Mouse (Mus musculus) cerebellum, postnatal 25 days (tissue): ENCODE results near the gene Myb.
A peak's percentile ranks its signal among the peaks of the same experiment; 100 is the strongest.

Experiments used
- DNase-seq, 2 experiments: peaks; one replicate each; pipeline ENCODE4 v3.0.0; 2021; ENCODE audit warnings: mixed read lengths in 2 of 2

Gene Myb

GRCm38 (mm10) chr10:21160537-21161358 lies at the start of gene Myb:
TSS of gene Myb (minus strand) at chr10:21160984.
- DNase-seq: peak; percentile 69 to 78

GRCm38 (mm10) chr10:21207378-21207777 lies 46.6 kb upstream of the Myb start:
- no peak for DNase-seq

- DNase-seq: no peak
These were observed 45.4 kb upstream of the Myb start for GRCm38 (mm10) chr10:21206232-21206631.

DNA sequence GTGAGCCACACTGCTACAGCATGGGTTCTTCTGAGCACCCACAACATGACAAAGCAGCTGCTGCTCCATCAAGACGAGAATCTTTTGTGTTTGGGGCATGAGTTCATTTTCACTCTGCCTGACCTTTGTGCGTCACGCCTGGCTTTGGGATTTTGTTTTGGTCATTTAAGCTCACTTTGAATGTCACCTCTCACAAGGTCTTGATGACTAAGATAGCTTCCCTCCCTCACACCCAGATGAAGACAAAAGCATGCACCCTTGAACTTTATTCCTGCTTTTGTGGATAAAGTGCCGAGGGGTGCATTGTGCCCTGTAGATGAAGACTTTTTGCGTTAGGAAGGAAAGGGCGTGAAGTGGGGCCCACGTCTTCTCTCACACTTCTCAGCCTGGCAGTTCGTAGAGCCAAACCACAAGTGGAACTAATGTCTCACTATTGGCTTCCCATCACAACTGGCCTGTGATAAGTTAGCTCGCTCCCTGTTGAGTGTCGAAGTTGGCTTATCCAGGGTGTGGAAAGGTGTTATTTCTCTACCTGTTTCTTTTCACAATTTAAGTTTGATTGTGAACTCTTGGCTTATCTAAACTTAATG lies 43.8 kb upstream of the Myb start:
- no peak for DNase-seq

- no peak for DNase-seq
These were observed 43.1 kb upstream of the Myb start for GRCm38 (mm10) chr10:21203886-21204285.

DNA sequence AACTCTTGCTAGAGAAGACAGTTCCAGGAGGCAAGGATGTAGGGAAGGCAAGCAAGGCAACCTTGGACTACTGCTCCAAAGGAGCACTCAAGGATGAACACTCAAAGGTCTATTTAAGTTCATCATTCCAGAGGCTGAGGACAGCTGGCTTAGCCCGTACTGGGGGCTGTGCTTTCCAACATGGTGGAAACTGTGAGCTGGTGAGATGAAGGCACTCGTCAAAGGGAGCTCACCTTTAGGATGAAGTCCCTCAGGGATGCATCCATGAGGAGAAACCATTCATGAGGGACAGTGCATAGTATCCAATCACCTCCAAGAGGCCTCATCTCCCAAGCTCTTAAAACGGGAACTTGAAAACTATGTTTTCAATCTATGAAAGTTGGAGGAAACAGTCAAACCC lies 42.7 kb upstream of the Myb start:
- no peak for DNase-seq

DNA sequence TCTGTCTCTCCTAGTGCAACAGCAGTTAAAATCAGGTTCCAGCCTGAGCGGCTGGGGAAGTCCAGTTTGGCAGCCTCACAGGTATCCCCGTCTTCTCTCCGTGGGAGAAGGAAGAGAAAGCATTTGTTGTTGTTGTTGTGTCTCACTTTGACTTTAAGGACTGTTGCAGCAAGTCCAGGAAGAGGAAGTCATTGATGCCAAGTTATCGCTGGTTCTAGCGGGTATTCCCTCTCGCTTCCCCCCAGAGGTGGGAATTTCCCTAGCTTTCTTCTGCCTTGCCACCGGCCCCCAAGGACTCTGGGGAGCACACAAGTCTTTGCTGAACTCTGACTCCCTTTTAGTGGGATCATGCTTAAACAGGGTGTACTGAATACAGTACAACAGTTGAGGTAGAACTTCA lies 40.0 kb upstream of the Myb start:
- no peak for DNase-seq

- DNase-seq: no peak
These were observed 39.5 kb upstream of the Myb start for GRCm38 (mm10) chr10:21200322-21200721.

DNA sequence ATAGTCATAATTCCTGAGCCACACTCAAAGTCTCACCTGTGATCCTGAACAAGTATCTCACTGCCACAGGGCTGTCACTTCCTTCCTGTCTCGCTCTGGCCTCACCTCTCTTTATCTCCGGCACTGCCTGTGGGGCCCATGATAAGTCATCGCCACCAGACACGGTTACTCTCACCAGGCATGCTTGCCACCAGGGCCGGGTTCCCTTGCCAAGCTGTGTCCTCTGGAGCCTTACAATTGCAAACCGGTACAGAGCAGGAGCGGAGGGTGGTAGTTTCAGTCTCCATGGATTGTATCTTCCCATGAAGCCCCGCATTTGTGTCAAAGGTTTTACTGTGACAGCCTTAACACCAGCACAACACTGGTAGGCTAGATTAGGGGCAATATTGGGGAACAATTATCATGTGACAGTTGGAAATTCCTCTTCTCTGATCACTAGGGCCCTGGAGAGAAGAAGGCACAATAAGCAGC lies 35.9 kb upstream of the Myb start:
- DNase-seq: no peak

GRCm38 (mm10) chr10:21195597-21195996 lies 34.8 kb upstream of the Myb start:
- DNase-seq: no peak

- DNase-seq: no peak
These were observed 33.2 kb upstream of the Myb start for GRCm38 (mm10) chr10:21193935-21194505.

- DNase-seq: no peak
These were observed 32.5 kb upstream of the Myb start for GRCm38 (mm10) chr10:21193088-21193934.

DNA sequence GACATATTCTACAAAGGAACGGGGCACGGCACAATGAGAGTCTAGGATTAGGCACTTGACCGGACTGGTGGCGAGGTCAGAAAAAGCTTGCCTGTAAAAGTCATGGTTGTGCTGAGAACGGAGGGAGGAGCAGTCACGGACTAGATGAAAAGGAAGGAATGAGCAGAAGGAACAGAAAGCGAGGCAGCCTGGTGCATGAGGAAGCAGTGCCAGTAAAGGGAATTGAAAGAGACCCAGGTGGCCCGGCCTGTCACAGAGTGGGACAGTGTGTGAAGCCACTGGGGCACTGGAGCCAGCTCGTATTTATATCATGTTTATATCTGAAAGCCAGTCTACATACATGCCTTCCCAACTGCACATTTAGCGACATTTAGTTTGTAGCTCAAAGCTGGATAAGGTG lies 31.7 kb upstream of the Myb start:
- DNase-seq: no peak

DNA sequence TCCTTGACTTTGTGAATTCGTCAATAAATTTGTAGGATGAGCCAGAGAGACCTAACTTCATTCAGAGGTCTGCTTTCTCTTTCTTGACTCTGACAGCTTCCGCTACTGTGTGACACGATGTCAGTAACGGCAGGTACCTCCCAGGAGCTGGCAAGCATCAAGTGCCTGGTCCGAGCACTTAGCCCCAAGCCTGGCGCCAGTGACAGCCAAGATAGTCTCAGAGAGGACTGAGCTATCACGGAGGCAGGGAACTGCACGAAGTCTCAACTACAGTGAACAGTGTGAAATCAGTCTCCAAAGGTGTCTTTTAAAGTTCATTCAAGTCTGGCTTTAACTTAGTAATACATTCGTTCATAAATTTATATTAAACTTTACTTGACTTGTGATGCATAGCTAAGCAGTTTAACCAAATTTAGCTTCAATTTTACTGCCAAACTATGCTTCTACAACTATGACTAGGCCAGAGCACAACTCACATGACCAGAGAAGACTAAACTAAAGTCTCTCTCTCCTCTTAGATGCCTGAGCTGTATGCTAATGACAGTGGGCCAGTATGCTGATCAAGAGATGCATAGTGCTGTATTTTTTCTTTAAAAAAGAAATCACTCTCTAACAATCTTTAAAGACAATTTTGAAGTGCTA lies 29.1 kb upstream of the Myb start:
- no peak for DNase-seq

GRCm38 (mm10) chr10:21189275-21189601 lies 28.5 kb upstream of the Myb start:
- DNase-seq: no peak

DNA sequence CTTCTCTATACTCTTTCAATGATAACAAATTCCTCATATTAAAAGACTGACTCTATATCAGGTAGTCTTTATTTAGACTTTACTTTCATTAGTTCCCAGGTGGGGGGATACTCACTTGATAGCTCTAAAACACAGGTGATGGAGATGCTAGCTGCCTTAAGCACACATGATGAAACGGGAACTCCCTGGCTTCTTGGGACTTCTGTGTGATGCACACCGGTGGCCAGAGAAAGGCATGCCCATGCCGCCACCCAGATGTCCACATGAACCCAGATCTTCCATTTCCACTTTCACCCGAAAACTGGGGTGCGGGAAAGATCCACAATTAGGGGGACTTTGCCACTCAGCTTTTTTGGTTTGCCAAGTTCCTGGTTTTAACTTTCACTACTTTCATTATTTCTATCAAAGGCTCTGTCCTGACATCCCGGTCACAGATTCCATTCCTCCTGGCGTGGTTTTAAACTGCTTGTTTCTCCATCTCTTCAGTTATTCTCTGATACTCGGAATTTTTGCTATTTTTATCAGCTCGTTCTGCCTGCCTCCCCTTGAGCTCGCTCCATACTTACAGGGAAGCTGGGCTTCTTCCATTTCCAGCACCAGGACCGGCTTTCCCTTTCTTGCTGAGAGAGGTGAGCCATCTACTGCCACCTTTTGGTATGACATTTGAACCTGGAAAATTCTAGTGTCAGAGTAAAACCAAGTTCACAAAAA lies 27.9 kb upstream of the Myb start:
- peak; percentile 41 to 67 for DNase-seq

- no peak for DNase-seq
These were observed 27.1 kb upstream of the Myb start for GRCm38 (mm10) chr10:21187847-21188246.

- no peak for DNase-seq
These were observed 25.9 kb upstream of the Myb start for GRCm38 (mm10) chr10:21186733-21187132.

DNA sequence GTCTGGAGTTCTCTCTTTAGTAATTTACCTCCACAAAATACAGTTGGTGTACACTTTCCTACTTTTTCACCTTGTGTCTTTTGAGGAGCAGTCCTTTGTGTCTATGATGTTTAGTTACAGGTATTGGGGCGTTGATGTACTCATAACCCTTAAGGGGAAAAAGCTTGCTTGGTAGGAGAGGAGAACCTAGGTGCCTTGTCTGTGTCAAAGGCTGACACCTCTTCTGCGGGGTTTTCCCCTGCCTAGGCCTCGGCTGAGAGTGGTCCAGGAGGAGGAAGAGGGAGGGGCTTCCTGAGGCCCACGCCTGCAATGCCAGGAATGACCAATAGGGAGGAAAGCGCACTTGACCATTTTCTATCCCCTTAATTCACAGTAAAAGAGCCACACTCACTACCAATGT lies 17.9 kb upstream of the Myb start:
- no peak for DNase-seq

- no peak for DNase-seq
These were observed 17.5 kb upstream of the Myb start for GRCm38 (mm10) chr10:21178281-21178680.

DNA sequence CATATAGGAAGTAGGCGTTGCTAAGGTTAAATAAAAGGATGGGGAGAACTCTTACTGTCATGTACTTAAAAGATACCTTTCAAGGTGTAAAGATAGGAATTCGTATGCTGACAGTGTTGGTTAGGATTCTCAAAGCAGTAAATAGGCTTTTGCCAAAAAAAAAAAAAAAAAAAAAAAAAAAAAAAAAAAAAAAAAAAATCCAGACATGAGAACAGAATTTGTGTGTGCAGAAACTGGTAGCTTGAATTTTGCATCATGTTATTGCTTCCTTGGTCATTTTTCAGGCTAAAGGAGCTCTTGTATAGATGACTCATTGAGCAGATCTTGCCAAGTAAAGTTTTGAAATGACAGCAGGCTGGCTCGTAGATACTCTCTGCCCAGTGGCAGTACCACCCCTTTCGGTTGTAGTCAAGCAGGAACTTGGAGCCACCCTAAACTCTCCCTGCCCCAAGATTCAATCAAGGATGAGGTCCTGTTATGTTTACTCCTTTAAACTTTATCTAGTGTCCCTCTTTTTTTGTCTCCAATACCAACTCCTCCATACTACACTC lies 11.9 kb upstream of the Myb start:
- DNase-seq: no peak

- DNase-seq: no peak
These were observed 7.7 kb upstream of the Myb start for GRCm38 (mm10) chr10:21168466-21168865.
